Mouse (Mus musculus) lung, postnatal 0 days (tissue): ENCODE measurements around the gene Mgst3.
"Not testable (repeated sequence)": the region's sequence is repeated elsewhere in the genome, so short reads cannot be mapped to it uniquely, and the experiment has no call there.

Source experiments
- CTCF ChIP-seq: IDR thresholded peaks from 2 replicates; pipeline ENCODE4 v1.5.1; 2016; ENCODE audit warnings: antibody characterized with exemption, mild to moderate bottlenecking
- EP300 ChIP-seq: IDR thresholded peaks from 2 replicates; pipeline ENCODE4 v1.6.1; 2016; ENCODE audit warnings: antibody characterized with exemption, mild to moderate bottlenecking, control low read depth

GRCm38 (mm10) chr1:167345994-167346520 lies 47.6 kb downstream of the Mgst3 start:
- not testable (repeated sequence) for TF ChIP-seq CTCF, EP300
